Mouse (Mus musculus) limb, embryonic 13.5 days (tissue): Measurements from ENCODE around the gene Tmod3. TPM values are rescaled to one million over a fixed set of nuclear protein-coding genes. Genes with fewer than 3 reads are reported as not detected.

Experiments
- polyA plus RNA-seq: library from polyadenylated mRNA; unstranded; fragments of >200 nt; fragmentation: Nextera tagmentation; extraction: Ambion mirVana; gene quantifications from 2 replicates; pipeline ENCODE4 v1.2.1, GENCODE M21; 2015

Tmod3 gene
- polyA plus RNA-seq, 1 experiment from 2014 or later = 105 TPM

Other genes with a start within 250 kb of the Tmod3 start
- gene Bcl2l10, start 211.9 kb downstream of the Tmod3 start, polyA plus RNA-seq = not detected in 2 replicates
- gene Mapk6, start 149.7 kb downstream of the Tmod3 start, polyA plus RNA-seq = 90.0 and 91.1 TPM in 2 replicates
- 46.5 and 50.2 TPM in 2 replicates for gene Leo1, start 118.1 kb downstream of the Tmod3 start, polyA plus RNA-seq
- gene Tmod2, start 51.7 kb upstream of the Tmod3 start, polyA plus RNA-seq = 26.5 and 27.7 TPM in 2 replicates
- gene Lysmd2, start 66.1 kb upstream of the Tmod3 start, polyA plus RNA-seq = 36.7 and 38.3 TPM in 2 replicates
- gene Scg3, start 124.4 kb upstream of the Tmod3 start, polyA plus RNA-seq = 0.57 and 0.84 TPM in 2 replicates
- gene Bmp5, start 215.7 kb upstream of the Tmod3 start, polyA plus RNA-seq = 10.6 and 13.0 TPM in 2 replicates